Mouse (Mus musculus) T-helper 2 cell (primary cell): ENCODE measurements around the gene Gm45837.

Experiments used
- in situ Hi-C: fragments of 300-600 bp; cut with MboI, MseI; formaldehyde crosslinking; loops from one replicate; pipeline ENCODE4 v1.15.1; 2025; ENCODE audit warnings: high pct_unique_total_duplicates

Gm45837 gene

GRCm38 (mm10) chr7:101463665-101464271 lies 53.1 kb downstream of the Gm45837 start:
- in situ Hi-C loops, result no loop called here

- in situ Hi-C loops, result no loop called here
Measured at GRCm38 (mm10) chr7:101464927-101465326, 54.2 kb downstream of the Gm45837 start.

GRCm38 (mm10) chr7:101465392-101465791 lies 54.7 kb downstream of the Gm45837 start:
- in situ Hi-C loops, result no loop called here

DNA sequence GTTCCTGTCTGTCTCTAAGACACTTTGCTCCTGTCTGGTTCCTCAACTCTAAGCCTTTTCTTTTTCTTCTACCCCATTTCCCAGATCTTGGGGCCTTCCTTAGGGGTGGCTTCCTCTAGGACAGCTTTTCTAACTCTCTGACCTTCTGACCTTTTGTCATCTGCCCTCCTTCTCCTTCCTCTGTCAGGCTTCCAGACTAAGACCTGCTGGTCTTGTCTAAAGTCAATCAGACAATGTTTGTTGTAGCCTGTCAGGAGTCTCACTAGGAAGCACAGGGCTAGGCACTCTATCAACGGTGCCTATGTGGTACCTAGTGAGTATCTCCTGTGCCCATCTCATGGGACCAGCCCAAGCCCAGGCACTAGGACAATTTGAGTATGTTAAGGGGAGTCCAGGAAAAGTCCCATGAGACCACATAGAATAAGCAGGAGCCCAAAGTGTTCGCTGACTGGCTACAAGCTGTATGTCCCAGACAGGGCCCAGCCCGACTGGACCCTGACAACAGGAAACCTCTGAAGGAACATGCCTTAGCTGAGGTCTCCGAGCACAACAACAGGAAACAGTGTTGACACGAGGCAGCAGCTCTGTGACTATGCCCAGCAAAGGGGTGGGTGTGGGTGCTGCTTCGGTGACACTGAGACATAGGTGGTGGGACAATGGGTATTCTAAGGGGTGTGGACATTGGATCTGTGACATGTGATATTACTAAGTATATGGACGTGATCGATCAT lies 55.3 kb downstream of the Gm45837 start:
- in situ Hi-C loops, result no loop called here

DNA sequence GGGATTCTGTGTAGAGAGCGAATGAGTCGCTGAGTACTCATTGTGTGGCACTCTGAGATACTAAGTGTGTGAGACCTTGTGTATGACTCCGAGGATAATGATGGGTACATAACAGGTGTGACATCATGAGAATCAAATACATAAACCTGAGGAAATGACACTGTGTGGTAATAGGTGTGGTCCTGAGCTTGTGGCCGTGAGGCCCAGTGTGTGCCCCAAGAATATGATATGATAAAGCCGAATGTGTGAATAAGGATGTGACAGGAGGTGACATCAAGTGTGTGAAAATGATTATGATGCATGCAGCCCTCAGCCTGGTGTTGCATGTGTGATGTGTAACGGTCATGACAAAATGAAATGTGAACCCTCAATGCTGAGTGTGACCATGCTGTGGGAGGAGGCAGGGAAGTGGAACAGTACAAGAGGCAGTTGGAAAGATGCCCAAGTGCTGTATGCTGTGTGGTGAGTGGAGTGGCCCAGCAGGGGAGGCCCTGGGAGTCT lies 55.9 kb downstream of the Gm45837 start:
- in situ Hi-C loops, result no loop called here

- in situ Hi-C loops, result no loop called here
Measured at GRCm38 (mm10) chr7:101471423-101471822, 60.7 kb downstream of the Gm45837 start.

- in situ Hi-C loops, result no loop called here
Measured at GRCm38 (mm10) chr7:101471968-101472480, 61.3 kb downstream of the Gm45837 start.

- in situ Hi-C loops, result no loop called here
Measured at GRCm38 (mm10) chr7:101472598-101473558, 62.2 kb downstream of the Gm45837 start.

- in situ Hi-C loops, result no loop called here
Measured at GRCm38 (mm10) chr7:101474399-101474811, 63.7 kb downstream of the Gm45837 start.

- in situ Hi-C loops, result no loop called here
Measured at GRCm38 (mm10) chr7:101476028-101476427, 65.3 kb downstream of the Gm45837 start.

- in situ Hi-C loops, result no loop called here
Measured at GRCm38 (mm10) chr7:101476493-101476892, 65.8 kb downstream of the Gm45837 start.

DNA sequence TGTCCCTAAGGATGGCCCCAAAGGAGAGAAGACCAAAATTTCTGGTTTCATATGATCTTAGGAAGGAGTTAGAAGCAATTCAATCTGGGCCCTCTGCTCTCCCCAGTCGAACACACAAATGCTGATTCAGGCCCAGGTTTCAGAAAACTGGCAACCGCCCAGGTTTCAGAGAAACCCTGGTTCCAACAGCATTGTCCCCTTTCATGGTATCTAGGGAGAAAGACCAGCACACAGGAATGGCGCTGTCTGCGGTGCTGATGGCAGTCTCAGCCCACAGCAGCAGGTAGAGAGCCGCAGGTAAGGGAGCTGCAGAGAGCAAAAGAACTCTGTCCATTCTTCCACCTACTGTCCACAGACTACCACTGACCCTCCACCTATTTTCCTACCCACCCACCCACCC lies 66.5 kb downstream of the Gm45837 start:
- in situ Hi-C loops, result no loop called here

DNA sequence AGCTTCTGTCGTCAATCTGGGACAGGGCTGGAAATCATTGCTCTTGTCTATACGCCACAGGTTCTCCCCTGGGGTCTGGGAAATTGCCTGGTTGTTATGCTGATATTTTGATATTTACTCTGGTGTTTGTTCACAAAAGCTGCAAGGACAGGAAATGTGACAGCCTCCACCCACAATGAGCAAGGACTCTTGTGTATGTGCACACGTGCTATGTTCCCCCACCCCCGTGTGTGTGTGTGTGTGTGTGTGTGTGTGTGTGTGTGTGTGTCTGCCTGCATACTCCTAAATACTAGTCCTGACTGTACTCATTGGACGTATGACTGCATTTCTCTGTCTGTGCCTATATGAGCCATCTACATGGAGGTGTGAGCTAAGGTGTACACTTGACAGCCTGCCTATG lies 67.4 kb downstream of the Gm45837 start:
- in situ Hi-C loops, result no loop called here

DNA sequence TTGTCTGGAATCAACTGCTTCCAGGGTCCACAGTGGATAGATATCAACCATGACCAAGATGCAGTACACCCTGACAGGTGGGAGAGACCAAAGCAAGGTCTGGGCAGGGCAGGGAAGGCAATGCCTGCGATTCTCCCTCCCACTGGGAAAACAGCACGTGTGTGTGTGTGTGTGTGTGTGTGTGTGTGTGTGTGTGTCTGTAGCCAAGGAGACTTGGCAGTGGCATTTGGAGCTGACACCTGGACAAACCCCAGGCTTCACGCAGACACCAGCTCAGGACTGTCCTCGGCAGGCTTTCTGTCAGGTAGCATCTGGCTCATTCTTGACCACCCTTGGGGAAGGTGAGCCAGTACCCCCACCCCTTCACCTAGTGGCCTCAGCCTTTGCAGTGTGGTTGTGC lies 69.2 kb downstream of the Gm45837 start:
- in situ Hi-C loops, result no loop called here

DNA sequence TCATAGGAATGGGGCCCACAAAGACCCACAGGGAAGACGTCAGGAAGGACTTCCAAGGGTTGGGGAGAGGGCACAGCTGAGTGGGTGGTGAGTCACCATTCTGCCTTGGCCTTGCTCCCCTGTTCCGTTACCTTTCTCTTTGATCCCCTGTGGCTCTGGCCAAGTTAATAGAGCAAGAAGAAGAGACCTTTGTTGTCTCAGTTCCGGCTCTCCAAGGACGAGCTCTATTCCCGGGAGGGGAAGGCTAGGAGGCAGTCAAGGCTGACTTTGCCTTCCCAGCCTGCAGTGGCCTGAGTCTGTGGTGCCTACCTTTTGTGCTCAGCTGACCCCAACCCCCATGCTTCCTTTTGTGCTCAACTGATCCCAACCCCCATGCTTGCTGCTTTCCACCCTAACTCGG lies 70.0 kb downstream of the Gm45837 start:
- in situ Hi-C loops, result no loop called here

- in situ Hi-C loops, result no loop called here
Measured at GRCm38 (mm10) chr7:101481872-101482498, 71.3 kb downstream of the Gm45837 start.

- in situ Hi-C loops, result no loop called here
Measured at GRCm38 (mm10) chr7:101482499-101483081, 71.9 kb downstream of the Gm45837 start.

GRCm38 (mm10) chr7:101483498-101484115 lies 72.9 kb downstream of the Gm45837 start:
- in situ Hi-C loops, result no loop called here

- in situ Hi-C loops, result no loop called here
Measured at GRCm38 (mm10) chr7:101487102-101487501, 76.4 kb downstream of the Gm45837 start.

- in situ Hi-C loops, result no loop called here
Measured at GRCm38 (mm10) chr7:101490952-101491351, 80.3 kb downstream of the Gm45837 start.
